Mouse (Mus musculus): ENCODE data around the gene Aunip. TPM values are rescaled to one million over a fixed set of nuclear protein-coding genes. Genes with fewer than 3 reads are reported as not detected.
"Not testable (repeated sequence)": the region's sequence is repeated elsewhere in the genome, so short reads cannot be mapped to it uniquely, and the experiment has no call there.

Aunip gene
- polyA plus RNA-seq, 1 experiment from 2014 or later = 8.5 TPM

DNA sequence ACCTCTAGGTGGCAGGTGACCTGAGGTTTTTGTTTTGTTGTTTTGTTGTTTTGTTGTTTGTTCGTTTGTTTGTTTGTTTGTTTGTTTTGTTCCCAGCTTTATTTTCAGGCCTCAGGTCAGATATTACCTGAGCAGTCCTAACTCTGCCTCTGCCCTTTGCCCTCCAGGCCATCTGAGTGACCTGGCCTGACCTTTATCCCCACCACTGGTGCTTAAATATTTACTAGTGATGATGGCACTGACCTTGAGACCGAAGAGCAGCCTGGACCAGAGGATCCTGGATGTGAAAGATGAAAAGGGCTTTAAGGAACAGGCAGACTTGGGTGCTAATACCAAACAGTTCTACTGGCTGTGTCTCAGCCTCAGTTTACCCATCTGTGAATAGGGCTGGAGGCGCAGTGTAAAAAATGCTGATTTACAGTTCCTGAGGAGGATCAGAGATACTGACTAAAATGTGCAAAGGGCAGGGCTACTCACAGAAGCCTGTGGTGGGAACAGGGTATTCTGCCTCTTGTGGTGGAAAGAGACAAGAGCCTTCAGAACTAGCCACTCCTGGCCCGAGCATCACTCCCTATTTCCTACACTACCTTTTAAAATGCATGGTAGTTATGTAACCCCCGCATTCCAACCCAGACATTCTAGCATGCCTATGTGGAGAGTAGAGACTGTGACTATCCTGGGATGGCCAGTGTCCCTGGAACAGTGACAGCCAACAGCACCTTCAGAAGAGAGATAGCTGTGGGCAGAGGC lies 25.5 kb upstream of the Aunip start:
- H3K4me2 ChIP-seq = no peak overlapping the region

DNA sequence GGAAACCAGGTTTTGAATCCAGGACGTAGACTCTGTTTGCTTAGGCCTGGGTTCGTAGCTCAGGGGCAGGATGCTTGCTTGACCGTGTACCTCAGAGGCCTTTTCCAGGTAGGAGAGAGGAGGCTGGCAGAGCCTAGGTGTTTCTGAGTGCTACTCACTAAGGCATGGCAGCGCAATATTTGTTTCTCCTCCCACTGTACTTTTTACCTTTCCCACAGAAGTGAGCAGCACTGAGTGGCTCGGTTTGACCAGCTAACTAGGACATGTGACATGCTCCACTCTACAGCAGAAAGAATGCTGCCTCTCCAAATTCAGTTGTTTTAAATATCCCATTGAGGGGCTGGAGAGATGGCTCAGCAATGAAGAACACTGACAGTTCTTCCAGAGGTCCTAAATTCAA lies 22.6 kb upstream of the Aunip start:
- H3K4me3 ChIP-seq = no peak overlapping the region
- no peaks in the 10 kb centered on the region for H3K36me3 ChIP-seq
- ATAC-seq (ENCODE audit: extremely low read depth, insufficient number of reproducible peaks, low FRiP score, low TSS enrichment) = no peak
- 0 out of 2 replicates have a peak, but pooled peaks cover 3% of the 10 kb centered on the region for H3K4me1 ChIP-seq
- H3K4me2 ChIP-seq = no peak overlapping the region
- no peak overlapping the region for H3K27ac ChIP-seq (replicated peaks)
- WGBS = 82% methylated on average over 5 of the region's 5 CpGs
- H3K9me3 ChIP-seq = no peaks in the 10 kb centered on the region; the same call in 1 of the 2 replicates
- H3K27me3 ChIP-seq (replicated peaks) = 0 out of 2 replicates have a peak, but pooled peaks cover 3% of the 10 kb centered on the region
- H3K9ac ChIP-seq = no peak overlapping the region

More for the DNA sequence above, 25.5 kb upstream of the Aunip start:
- Histone ChIP-seq H3K4me3 (no peak overlapping the region), H3K9me3 (no peaks in the 10 kb centered on the region), H3K27ac (replicated peaks) (no peak overlapping the region), H3K27me3 (replicated peaks) (peaks cover 19% of the 10 kb centered on the region), H3K36me3 (no peaks in the 10 kb centered on the region), H3K4me1 (0 out of 2 replicates have a peak, but pooled peaks cover 3% of the 10 kb centered on the region), H3K9ac (no peak overlapping the region)
- ATAC-seq (ENCODE audit: extremely low read depth, insufficient number of reproducible peaks, low FRiP score, low TSS enrichment) = no peak
- 83% methylated on average over 5 of the region's 5 CpGs for WGBS

DNA sequence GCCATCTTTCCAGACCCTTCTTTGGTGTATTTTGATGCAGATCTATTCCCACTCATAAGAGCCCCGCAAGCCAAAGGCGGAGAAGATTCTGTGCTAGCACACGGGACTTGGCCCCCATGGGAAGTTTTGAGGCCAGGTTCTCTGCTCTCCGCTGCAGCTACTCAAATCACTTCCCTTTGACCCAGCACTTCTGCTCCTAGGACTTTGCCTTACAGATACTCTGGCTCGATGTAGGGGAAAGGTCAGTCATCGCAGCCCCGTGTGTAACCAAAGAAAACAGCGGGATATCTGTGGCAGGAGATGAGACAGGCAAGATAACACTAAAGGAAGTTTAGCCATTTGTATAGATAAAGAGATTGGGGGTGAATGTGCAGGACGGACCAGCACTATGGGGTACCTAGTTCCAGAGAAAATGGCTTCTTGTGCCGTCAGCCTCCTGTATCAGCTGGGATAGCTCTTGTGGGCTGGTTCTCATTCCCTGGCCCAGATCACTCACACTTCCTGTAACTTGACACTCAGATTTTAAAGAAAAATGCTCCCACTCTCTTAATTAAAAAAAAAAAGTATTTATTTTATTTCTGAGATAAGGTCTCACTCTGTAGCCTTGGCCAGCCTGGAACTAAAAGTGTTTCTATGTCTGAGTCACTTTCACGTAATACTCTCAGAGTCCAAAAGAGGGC lies 20.7 kb upstream of the Aunip start:
- H3K4me2 ChIP-seq = no peak overlapping the region
- H3K4me3 ChIP-seq = no peak overlapping the region
- H3K9ac ChIP-seq = no peak overlapping the region
- no peaks in the 10 kb centered on the region for H3K36me3 ChIP-seq
- peaks cover 10% of the 10 kb centered on the region for H3K4me1 ChIP-seq
- no peaks in the 10 kb centered on the region; the same call in 1 of the 2 replicates for H3K9me3 ChIP-seq
- H3K27ac ChIP-seq (replicated peaks) = no peak overlapping the region
- 66% methylated on average over 11 of the region's 11 CpGs for WGBS
- H3K27me3 ChIP-seq (replicated peaks) = no peaks in the 10 kb centered on the region
- no peak for ATAC-seq (ENCODE audit: extremely low read depth, insufficient number of reproducible peaks, low FRiP score, low TSS enrichment)

DNA sequence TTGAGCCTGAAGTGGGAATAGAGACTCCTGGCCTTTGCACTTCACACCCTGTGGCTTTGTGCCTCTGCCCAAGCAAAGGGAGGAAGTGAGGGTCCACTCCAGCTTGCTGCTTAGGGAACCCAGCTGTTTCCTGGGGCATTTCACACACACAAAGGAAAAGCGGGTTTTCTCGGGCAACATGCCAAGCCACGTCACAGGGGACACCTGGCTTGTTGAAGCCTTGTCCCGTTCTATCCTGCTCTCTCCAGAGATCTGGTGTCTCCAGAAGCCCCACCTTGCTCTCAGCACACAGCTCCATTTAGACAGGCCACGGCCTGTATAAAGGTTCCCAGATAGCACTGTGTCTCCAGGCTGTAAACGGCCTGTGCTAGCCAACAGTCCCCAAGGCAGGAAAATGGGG lies 19.1 kb upstream of the Aunip start:
- 61% methylated on average over 6 of the region's 6 CpGs for WGBS
- no peak for ATAC-seq (ENCODE audit: extremely low read depth, insufficient number of reproducible peaks, low FRiP score, low TSS enrichment)
- Histone ChIP-seq H3K4me3 (no peak overlapping the region), H3K9me3 (no peaks in the 10 kb centered on the region; the same call in 1 of the 2 replicates), H3K4me1 (peaks cover 26% of the 10 kb centered on the region), H3K27ac (replicated peaks) (no peak overlapping the region), H3K36me3 (no peaks in the 10 kb centered on the region), H3K4me2 (no peak overlapping the region), H3K27me3 (replicated peaks) (no peaks in the 10 kb centered on the region), H3K9ac (no peak overlapping the region)

DNA sequence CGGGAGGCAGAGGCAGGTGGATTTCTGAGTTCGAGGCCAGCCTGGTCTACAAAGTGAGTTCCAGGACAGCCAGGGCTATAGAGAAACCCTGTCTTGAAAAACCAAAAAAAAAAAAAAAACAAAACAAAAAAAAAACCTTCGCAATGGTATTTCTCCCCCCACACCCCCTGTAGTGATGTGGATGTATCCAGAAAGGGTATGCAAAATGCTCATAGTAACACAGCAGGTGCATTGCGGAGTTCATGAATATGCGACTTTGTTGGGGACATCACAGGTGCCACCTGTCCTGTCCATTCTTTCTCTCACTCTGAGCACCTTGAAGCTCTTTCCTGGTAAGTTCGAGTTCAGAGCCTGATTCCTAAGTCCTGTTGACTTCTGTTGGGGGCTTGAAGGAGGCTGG lies 16.6 kb upstream of the Aunip start:
- H3K4me1 ChIP-seq = peaks cover 48% of the 10 kb centered on the region
- H3K27ac ChIP-seq (replicated peaks); H3K9me3 ChIP-seq; H3K4me3 ChIP-seq; H3K36me3 ChIP-seq; H3K4me2 ChIP-seq; H3K27me3 ChIP-seq (replicated peaks); ATAC-seq (ENCODE audit: extremely low read depth, insufficient number of reproducible peaks, low FRiP score, low TSS enrichment); H3K9ac ChIP-seq: not testable (repeated sequence)
- 84% methylated on average over 6 of the region's 6 CpGs for WGBS

DNA sequence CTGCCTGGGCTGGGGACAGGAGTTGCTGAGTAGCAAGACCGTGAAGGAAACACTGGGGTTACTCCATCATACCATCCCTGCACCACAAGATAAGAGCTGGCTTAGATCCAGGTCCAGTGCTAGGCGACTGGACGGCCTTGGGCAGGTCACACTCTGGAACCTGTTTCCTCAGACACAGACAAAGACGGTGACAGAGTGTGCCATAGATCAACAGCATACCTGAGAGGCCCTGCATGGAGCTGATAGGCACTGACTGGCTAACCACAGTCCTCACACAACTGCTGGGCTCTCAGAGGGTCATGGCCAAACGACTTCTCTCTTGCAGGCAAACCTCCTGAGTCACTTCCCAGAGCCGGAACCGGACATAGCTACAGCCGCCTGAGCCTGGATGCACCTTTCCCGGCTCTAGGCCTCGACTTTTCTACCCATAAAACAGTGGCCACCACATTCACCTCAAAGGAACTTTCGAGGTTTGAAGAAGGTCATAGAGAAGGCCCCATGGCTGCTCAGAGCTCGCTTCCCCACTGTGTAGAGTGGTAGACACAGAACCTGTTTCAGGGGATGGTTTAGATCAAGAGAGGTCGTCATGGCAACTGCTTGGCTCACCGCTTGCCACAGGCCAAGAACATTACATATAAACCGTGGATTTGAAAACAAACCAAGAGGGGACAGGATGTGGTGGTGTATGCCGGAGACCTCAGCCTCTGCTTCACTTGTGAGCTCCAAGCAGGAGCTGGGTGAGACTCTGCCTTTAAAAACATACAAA lies 15.8 kb upstream of the Aunip start:
- H3K4me1 ChIP-seq = peaks cover 48% of the 10 kb centered on the region
- peak overlapping the region; percentile 8; the same call in 1 of the 2 replicates for H3K4me2 ChIP-seq
- WGBS = 51% methylated on average over 16 of the region's 16 CpGs
- peak overlapping the region; percentile 93 for H3K27ac ChIP-seq (replicated peaks)
- no peak for ATAC-seq (ENCODE audit: extremely low read depth, insufficient number of reproducible peaks, low FRiP score, low TSS enrichment)
- H3K4me3 ChIP-seq = no peak overlapping the region
- H3K9me3 ChIP-seq = no peaks in the 10 kb centered on the region; the same call in 1 of the 2 replicates
- H3K9ac ChIP-seq = peak overlapping the region; percentile 44; the same call in 1 of the 2 replicates
- H3K27me3 ChIP-seq (replicated peaks) = no peaks in the 10 kb centered on the region
- H3K36me3 ChIP-seq = no peaks in the 10 kb centered on the region

DNA sequence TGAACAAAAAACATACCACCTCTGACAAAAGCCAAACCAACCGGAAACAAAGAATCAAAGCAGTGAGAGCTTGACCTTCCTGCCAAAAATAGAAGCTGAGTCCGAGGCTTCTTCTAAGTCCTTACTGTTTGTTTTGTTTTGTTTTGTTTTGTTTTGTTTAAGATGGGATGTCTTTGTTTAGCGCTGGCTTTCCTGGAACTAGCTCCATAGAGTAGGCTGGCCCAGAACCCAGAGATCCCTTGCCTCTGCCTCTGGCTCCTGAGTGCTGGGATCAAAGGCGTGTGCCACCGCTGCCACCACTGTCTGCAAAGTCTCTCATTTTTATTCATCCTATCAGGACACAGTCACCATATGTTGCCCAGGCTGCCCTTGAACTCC lies 15.3 kb upstream of the Aunip start:
- Histone ChIP-seq H3K9ac (peak overlapping the region; percentile 44; the same call in 1 of the 2 replicates), H3K4me1 (peaks cover 48% of the 10 kb centered on the region), H3K27me3 (replicated peaks) (no peaks in the 10 kb centered on the region), H3K9me3 (no peaks in the 10 kb centered on the region; the same call in 1 of the 2 replicates), H3K4me3 (no peak overlapping the region), H3K27ac (replicated peaks) (peak overlapping the region; percentile 93; the same call in 1 of the 2 replicates), H3K36me3 (no peaks in the 10 kb centered on the region), H3K4me2 (peak overlapping the region; percentile 97; the same call in 1 of the 2 replicates)
- WGBS = 61% methylated on average over 5 of the region's 5 CpGs
- no peak for ATAC-seq (ENCODE audit: extremely low read depth, insufficient number of reproducible peaks, low FRiP score, low TSS enrichment)

DNA sequence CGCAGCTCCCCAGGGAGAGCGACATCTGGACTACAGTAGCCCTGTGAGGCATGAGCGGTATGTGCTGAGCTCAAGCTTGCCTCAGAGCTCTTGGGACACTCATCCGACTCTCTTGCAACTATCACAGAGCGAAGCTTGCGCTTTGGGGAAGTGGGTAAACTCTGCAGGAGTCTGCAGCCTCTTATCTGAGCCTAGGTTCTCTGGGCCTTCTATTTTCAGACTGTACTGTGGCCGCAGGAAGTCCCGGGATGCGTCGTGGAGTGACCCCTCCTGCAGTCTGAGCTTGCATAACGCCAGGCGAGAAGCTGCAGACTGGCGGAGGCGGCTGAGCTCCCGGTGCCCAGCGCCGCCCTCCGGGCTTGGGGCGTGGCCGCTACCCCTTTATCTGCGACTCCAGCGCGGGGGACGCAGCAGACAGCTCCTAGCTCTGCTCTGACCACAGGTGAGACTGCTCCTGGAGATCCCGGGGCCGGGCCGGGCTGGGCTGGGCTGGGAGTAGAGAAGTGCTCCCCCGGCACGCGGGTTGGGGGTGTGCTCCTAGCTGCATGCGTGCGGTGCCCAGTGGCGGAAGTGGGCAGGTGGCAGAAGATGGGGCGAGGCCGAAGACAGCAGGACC lies 14.1 kb upstream of the Aunip start, which contains the start of gene Paqr7:
TSS of gene Paqr7 (plus strand) at position 103 of the 616 bp plus-strand sequence.
- Histone ChIP-seq H3K9ac (peak within 1 kb of the TSS; percentile 84), H3K27ac (replicated peaks) (peak within 1 kb of the TSS; percentile 93), H3K36me3 (no peaks in the 10 kb centered on the region), H3K9me3 (no peaks in the 10 kb centered on the region), H3K4me3 (peak within 1 kb of the TSS; percentile 68), H3K27me3 (replicated peaks) (no peaks in the 10 kb centered on the region), H3K4me1 (peaks cover 48% of the 10 kb centered on the region), H3K4me2 (peak within 1 kb of the TSS; percentile 97)
- peak; percentile 56 for ATAC-seq (ENCODE audit: extremely low read depth, insufficient number of reproducible peaks, low FRiP score, low TSS enrichment)
- WGBS = 2% methylated on average over 35 of the region's 35 CpGs

DNA sequence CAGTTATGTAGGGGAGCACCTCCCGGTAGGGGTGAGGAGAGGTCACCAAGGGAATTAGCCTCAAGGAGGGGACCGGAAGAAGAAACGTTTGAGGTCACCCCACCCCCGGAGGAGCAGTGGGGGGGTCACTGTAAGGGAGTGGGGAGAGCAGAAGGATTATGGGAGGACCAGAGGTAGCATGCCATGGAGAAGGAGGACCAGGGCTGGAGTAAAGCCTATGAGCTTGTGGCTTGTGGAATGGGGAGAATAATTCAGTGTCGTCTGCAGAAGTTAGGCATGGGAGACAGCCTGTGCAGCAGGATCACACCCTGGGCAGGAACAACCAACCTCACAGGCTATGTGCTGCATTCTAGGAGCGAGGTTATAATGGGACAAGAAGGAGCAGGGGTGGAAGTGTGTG lies 13.6 kb upstream of the Aunip start:
- ATAC-seq (ENCODE audit: extremely low read depth, insufficient number of reproducible peaks, low FRiP score, low TSS enrichment) = no peak; the same call in 1 of the 2 replicates
- WGBS = 8% methylated on average over 6 of the region's 6 CpGs
- H3K27ac ChIP-seq (replicated peaks) = peak overlapping the region; percentile 93
- H3K4me3 ChIP-seq = peak overlapping the region; percentile 68
- H3K36me3 ChIP-seq = no peaks in the 10 kb centered on the region
- no peaks in the 10 kb centered on the region for H3K9me3 ChIP-seq
- peak overlapping the region; percentile 84 for H3K9ac ChIP-seq
- peak overlapping the region; percentile 97 for H3K4me2 ChIP-seq
- peaks cover 48% of the 10 kb centered on the region for H3K4me1 ChIP-seq
- H3K27me3 ChIP-seq (replicated peaks) = no peaks in the 10 kb centered on the region

DNA sequence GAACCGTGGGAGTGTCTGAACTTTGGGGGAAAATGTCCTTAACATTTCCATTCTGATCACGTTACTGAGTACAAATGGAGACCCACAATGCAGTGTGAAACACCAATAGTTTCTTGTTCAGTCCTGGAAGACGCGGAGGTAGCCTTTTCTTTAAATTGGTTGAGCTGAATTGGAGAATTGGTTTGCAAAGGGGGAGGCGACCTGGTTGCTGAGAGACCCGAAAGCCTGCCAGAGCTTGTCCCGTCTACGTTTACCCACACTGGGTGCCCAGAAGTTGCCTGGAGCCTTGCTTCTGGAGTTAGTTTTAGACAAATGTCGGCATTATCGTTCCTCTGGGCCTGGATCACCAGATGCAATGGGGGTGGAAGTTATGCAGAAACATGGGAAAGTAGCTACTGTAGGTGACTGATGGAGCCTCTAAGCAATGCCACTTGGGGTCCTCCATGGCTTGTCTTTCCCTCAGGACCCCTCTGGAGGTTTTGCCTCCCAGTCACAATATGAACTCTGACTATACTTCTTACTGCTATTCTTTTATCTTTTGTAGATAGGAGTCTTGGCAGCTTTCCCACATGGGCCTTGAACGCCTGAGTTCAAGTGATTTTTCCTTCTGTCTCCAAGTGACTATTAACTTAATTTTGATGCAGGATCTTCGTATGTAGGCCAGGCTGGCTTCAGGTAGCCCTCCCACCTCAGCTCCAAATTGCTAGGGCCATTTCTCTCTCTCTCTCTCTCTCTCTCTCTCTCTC lies 12.6 kb upstream of the Aunip start:
- no peak for ATAC-seq (ENCODE audit: extremely low read depth, insufficient number of reproducible peaks, low FRiP score, low TSS enrichment)
- no peaks in the 10 kb centered on the region for H3K9me3 ChIP-seq
- H3K4me2 ChIP-seq = peak overlapping the region; percentile 97
- peak overlapping the region; percentile 45; the same call in 1 of the 2 replicates for H3K27ac ChIP-seq (replicated peaks)
- WGBS = 57% methylated on average over 12 of the region's 12 CpGs
- peak overlapping the region; percentile 68; the same call in 1 of the 2 replicates for H3K4me3 ChIP-seq
- H3K27me3 ChIP-seq (replicated peaks) = no peaks in the 10 kb centered on the region
- no peaks in the 10 kb centered on the region for H3K36me3 ChIP-seq
- H3K9ac ChIP-seq = peak overlapping the region; percentile 84
- H3K4me1 ChIP-seq = peaks cover 48% of the 10 kb centered on the region
